Mouse (Mus musculus) erythroblast, adult 5-6 weeks (primary cell): ENCODE data around the gene Uck2. TPM values are rescaled to one million over a fixed set of nuclear protein-coding genes. Genes with fewer than 3 reads are reported as not detected.

Experiments used
- ATAC-seq: replicated peaks from 2 replicates; pipeline ENCODE4 v1.8.0; 2016; ENCODE audit warnings: moderate number of reproducible peaks, mild to moderate bottlenecking, moderate TSS enrichment, inconsistent platforms; ENCODE audit not compliant: poor library complexity, low FRiP score, severe bottlenecking
- total RNA-seq, 2 experiments: library from RNA; stranded (forward) in 1 of 2; stranded (reverse) in 1 of 2; fragments of 150-400 nt in 1 of 2; fragments of 200-764, 138-1000 nt in 1 of 2; gene quantifications; 2 replicates each; pipeline versions ENCODE4 v1.2.3 to v1.2.4; 2015 to 2017; ENCODE audit warnings: low replicate concordance in 2 of 2

Uck2 gene
- total RNA-seq, 2 experiments from 2014 or later = 26.7 to 79.4 TPM

DNA sequence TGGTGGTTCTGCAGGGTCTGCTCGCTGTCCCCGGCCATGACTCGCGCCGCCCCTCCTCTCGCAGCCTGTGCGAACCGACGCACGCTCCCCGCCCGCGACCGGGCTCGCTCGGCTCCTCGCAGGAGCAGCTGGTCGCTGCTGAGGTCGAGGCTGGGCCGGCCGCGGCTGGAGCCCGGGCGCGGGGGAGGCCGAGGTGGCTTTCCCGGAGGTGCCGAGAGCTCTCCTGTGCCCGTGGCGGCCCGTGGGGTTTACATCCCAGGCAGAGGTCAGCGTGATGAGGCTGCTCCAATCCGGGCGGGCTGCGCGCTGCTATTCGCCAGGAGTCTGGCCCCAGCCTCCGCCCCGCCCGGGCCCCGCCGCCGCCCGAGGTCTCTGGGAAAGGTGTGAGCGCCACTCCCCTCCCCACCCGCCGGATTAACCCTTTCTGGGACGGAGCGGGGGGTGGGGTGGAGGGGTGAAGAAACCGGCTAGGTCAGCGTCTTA is 242 bp downstream of the Uck2 start:
- peak; percentile 67 for ATAC-seq

DNA sequence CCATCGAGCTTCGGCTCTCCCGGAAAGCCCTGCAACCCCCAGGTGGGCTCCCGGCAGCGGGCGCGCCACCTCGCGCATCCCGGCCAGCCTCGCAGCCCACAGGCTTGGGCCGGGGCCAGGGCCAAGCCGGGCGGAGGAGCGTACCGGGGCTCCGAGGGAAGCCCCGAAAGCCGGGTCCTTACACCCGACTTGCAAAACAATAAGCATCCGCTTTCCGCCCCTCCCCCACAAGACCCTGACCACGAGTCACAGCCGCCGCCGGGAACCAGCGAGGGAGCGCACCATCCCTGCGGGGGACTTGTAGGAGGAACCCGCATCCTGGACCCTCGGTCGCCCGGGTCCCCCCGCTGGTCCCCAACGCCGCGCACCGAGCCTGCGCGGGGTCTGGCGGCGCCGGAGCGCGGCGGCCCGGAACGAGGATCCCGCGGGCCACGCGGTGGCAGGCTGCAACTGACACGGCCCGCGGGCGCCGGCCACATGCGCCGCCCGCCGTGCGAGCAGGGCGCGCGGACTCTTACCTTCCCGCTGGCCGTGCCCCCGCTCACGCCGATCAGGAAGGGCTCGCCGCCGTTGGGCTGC is 773 bp downstream of the Uck2 start:
- ATAC-seq = no peak

DNA sequence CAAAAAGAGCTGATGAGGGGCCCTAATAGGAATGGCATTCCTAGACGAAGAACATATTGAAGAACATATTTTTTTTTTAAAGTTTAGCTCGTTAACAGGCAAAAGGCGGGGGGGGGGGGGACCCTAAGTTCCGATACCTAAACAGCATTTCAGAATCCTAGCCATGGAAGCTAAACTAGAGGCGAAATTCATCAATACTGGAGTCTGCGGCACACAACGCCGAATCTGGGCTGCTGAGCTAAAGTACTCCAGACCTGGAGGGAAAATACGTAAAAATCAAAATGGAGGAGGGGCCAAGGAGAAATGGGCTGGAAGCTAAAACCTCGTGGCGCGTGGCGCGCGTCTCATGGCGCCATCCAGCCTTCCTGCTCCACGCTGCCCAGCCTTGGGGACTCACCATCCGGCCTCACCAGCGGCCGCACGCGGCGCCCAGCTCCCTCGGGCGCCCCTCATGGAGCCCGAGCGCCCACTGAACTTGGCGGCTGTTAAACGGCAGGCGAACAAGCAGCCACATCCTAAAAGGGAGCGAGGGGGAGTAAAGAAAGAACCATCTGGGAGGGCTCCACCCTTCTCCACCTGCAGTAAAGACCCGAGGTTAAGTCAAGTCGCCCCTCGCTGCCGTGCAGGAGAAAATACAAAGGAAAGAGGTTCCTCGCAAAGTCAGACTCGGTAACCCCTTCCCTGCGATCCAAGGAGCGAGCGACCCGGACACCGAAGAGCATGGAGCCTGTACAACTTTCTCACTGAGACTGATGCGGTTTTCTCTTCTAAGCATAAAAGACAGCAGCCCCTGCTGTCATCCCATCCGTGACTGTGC is 1.5 kb downstream of the Uck2 start:
- ATAC-seq = peak; percentile 55

DNA sequence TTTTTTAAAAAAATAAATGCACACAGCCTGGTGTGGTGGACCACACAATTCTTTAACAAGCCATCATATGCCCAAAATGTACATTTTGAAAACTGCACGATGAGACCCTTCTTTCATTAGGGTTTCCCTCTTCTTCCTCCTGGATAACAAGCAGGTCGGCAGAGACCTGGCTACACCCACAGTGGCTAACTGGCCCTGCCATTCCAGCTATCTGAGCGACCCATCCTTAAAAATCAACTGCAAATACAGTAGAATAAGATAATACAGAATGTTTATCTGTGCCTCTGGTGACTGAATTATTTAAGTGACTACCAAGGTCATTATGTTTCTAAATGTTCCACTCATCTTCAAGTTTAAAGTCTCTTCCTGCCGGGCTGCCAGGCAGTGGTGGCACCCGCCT is 2.4 kb downstream of the Uck2 start:
- ATAC-seq = no peak

DNA sequence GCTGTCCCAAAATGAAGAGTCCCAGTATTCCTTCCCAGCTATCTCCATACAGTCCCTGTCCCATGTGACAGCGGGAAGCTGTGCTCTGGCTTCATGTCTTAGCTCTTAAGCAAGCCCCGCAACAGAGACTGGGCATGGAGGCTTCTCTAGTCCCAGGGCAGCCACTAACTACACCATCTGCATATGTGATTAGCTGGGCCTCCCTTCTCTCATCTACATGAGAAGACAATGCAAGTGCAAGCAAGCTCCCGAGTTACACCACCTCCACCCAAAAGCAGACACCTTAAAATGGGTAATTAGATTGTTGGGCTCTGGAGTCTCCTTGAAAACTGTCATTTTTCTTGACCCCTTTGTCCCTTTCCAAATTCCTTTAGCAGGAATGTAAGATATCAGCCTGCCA is 3.0 kb downstream of the Uck2 start:
- no peak for ATAC-seq

DNA sequence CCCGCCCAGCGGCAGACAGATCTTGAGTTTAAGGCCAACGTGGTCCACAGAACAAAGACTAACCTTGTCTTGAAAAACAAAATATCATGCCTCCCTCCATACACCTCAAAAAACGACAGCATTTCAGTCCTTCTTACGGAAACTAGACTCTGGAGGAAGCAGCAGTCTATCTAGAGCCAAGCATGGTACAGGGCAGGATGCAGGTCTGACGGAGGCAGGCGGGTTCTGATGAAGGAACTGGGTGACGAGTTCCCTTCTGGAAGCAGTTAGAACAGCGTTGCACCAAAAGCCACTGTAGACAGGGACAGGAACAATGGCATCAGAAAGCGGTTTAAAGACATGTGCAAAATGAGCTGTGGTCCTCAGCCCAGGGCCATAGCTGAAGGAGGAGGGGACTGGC is 5.1 kb downstream of the Uck2 start:
- ATAC-seq = no peak

DNA sequence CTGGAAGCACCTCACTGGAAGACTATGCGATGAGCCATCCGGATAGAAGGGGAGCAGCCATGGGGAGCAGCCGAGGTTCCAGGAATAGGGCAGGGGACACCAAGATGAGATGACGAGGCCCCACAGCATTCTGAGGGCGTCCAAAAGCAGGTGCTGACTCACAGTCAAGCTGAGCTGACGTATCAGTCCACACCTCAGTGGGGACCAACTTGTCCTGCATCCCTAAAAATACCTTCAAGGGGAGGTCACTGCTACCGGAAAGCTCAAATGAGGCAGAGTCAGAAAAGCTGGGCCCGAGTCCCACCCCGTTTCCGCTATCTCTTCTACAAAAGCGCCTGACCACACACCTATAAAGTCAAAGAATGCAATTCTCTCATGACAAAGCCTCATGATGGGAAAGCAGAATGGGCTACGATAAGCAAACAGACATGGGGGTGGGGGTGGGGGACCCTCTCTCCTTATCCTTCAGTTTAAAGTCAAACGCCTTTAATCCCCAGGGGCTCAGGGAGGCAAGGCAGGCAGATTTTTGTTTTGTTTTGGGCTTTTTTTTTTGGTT is 5.9 kb downstream of the Uck2 start:
- ATAC-seq = no peak

DNA sequence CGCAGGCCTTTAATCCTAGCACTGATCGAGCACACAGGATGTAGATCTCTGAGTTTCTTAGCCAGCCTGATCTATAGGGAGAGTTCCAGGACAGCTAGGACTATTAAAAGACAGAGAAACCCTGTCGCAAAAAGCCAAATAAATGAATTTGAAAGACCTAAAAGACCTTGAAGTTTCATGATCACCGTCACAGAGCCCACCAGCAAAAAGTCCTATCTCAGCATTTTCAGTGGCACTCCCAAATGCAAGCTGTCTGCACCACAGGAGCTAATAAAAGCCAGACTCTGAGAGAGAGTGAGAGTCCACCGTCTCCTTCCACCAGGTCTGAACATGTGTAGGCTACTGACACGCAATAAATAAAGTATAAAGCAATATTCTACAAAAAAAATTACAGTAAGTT is 6.7 kb downstream of the Uck2 start:
- ATAC-seq = no peak

DNA sequence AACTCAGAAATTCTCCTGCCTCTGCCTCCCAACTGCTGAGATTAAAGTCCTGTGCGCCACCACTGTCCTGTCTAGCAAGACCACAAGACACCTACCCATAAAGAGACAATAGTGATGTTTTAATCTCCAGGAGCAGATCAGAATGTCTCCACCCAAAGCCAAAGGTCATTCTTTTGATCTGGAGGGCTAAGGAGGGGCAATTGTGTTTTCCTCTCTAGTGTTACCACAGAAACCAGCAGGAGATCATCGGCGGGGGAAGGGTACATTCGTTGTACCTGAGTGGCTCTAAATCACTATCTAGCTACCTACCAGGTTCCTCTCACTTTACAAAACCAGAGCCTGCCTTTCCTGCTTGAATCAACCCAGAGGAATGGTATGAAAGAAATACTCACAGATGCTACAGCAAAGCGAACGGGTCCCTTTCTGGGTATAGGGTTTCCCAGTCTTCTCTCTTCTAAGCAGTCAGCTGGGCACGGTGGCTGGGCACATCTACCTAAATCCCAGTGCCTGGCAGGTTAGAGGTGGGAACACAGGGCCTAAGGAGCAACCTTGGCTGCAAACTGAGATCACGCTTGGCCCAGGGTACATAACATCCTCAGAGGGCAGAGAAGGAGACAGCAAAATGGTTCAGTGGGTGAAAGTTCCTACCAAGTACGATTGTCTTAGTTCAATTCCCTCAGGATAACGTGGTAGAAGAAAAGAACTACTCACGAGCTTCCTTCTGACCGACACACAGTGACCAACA is 10.3 kb downstream of the Uck2 start:
- ATAC-seq = no peak

DNA sequence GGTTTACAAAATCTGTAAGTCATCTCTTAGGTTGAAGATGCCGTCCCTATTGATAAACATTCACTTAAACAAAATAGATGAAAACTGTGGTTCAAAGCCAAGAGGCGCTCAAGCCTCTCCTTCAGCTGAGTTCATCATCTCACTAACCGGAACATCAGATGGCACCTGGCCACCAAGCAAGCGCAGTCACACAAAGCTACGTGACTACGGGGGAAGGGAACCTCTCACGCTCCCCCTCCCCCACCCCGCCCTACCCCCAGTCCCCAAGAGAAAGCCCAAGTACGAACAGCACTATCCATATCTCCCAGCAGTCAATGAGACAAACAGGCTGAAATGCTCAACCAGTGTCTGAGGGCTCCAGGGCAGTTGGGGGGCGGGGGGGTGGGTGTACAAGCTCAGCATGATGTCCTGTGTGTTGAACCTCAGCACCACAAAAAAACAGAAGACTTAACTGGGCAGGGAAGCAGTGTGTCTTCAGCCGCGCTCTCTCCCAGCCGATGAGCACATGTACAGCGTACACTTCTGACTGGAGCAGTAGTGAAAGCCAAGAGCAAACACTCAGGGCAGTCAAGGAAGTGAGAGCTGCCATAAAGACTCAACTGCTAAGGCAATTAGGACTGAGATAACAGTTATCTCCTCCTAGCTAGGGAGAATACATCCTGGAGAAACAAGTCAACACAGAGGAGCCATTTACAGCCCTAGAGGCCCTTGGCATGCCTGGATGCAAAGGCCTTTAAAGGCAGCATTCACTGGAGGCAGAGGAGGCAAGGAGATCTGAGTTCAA is 11.5 kb downstream of the Uck2 start:
- peak; percentile 21; the same call in 1 of the 2 replicates for ATAC-seq

DNA sequence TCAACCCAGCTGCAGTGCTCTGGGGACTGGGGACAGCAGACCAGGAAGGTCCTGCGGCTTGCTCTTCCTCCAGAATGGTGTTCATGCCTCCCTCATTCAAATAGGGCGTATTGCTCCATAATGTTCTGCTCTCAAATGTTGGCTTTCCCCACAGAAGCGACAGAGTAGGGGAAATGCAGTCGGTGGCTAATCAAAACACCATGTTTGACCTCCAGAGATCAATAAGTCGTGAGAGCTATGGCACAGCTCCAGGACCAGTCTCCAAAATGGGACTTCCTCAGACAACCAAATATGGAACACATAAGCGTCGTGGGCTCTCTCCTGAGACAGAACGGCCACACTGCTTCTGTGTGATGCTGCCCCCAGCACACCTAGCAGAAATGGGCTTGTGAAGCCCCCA is 13.3 kb downstream of the Uck2 start:
- ATAC-seq = no peak

DNA sequence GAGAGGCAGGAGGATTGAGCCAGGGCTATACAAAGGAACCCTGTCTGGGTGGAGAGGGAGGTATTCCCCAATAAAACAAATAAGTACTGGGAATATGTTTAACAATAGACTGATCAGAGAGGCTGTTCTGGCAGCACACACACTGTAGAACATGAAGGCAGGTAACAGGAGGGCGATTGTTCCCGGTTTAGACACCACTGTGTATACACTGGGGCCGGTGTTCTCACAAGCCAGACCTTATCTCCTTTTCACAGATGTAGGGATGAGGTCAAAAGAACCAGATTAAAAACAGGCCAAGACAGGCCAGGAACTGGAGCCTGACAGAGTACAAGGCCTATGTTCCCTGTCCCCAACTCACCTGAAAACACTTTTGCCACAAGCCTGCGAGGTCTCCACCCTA is 13.8 kb downstream of the Uck2 start:
- ATAC-seq = peak; percentile 65

DNA sequence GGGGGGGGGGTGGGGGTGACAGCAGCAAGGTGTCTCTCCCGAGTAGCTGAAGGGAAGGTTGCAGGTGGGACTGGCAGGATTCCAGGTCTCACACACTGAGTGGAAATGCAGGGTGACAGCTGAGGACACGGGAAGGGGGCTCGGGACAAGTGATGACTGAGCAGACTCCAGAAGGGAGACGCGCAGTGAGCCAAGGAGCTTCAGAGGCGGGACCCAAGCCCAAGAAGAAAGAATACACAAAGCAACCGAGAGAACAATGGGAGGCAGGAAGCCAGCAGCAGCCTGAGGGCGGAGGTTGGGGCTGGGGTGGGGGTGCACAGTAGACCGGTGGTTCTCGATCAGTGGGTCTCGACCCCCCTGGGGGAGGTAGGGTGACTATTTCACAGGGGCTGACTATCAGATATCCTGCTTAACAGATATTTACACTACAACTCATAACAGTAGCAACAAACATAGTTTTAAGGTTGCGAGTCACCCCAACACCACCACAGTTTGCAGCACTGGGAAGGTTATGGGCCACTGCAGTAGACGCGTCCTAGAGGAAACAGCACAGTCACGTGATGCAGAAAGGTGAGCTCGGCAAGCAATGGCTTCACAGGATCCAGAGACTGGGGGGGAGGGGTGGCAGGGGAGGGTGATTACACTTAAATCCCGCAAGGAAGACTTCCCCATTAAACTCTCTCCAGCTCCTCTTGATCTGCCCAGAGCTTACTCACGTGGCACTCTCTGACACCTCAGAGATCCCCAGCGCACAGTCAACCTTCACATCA is 14.6 kb downstream of the Uck2 start:
- no peak for ATAC-seq

DNA sequence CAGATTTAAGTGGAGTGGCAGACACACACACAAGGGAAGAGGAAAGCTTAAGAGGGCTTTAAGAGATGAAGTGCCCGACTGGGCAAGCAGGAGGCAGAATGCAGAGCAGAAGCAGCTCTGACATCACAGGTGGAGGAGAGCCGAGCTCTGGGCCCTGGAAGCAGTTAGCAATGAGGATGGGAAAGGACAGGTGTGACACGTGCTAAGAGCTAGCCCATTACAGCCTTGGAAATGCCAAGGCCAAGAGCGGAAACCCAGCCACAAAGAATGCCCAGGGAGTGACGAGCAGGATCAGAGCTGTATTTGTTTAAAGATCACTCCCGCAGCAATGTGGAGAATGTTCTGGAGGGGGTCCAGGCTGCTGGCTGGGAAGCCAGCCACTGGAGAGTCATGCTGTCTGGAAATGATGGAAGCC is 15.3 kb downstream of the Uck2 start:
- ATAC-seq = 0 out of 2 replicates have a peak, but pooled peaks have one; percentile 2

DNA sequence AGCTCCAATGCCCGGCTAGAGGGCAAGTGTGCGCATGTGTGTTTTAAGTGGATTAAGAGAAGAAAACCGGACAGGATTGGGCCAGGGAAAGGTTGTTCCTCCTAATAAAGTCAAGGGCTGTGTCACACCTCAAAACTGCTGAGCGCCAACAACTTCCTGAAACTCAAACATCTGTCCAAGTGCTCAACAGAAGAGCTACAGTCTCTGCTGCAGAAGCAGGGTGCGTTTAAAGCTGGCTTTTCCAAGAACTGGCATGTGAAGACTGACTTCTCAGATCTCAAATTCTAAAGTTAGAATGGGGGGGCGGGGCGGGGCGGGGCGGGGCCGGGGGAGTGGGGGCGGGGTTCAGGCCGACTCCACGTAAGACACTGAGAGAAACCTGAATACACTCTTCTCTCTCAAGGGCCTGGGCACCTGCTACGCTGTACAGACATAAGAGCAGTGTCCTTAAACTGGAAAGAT is 15.7 kb downstream of the Uck2 start:
- ATAC-seq = peak; percentile 36; the same call in 1 of the 2 replicates

DNA sequence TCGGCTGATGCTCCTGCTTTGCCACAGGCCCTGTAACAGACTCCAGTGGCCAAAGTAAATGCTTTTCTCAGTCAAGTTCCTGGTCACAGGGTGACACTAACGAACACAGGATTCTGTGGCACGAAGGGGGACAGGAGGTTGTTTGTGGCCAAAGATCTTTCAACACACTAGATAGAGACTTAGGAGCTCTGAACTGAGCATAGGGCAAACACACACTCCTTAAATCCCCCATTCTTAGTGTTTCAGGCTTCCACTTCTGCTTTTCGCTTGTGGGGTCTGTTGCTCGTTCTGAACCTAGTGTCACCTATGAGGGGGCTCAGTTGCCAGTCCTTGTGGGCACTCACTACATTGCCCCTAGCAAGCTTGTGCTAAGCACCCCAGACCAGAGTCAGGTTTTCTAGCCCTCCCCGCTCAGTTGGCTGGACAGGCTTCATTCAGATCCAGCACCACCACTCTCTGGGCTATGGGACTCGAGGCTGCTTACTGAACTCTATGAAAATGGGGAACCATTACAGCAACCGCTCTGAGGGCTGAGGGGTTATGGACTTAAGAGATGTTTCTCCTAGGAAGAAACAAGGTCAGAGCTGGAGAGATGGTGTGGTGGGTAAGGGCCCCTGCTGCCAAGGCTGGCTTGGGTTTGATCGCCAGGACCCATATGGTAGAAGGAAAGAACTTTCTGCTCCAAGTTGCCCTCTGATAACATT is 16.6 kb downstream of the Uck2 start:
- no peak for ATAC-seq

DNA sequence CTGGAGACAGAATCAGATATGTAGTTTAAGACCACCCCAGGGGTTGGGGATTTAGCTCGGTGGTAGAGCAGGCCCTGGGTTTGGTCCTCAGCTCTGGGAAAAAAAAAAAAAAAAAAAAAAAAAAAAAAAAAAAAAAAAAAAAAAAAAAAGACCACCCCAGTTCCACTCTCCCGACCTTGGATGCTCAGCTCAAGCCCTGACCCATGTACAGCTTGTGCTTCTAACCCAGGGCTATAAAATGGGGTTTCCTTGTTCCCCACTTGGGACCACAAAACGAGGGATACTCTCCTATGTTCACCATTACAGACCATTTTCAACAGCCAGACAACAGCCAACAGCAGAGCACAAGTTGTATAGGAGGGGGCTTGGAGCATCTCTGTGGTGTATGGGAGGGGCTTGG is 18.4 kb downstream of the Uck2 start:
- ATAC-seq = no peak

DNA sequence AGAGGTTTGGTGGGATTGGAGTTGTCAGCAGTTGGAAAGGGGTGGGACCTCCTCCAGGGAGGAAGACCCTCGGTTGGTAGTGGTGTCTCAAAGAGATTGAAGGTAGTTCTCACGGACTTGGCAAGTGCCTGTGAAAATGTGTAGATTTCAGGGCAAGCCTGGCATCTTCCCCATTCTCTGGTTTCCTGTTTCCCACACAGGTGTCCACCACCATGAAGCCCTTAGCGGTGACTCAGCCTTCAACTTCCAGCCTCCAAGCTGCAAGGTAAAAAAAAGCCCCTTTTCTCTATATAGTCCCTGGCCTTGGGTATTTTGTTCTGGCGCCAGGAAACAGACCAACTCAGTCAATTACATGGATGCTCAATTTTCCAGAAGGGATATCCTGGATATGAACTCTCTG is 19.8 kb downstream of the Uck2 start:
- no peak for ATAC-seq
